Mouse (Mus musculus): ENCODE measurements around the gene Wdpcp. TPM values are rescaled to one million over a fixed set of nuclear protein-coding genes. Genes with fewer than 3 reads are reported as not detected.

Gene Wdpcp
- polyA plus RNA-seq, 1 experiment from 2014 or later: 9.3 TPM

DNA sequence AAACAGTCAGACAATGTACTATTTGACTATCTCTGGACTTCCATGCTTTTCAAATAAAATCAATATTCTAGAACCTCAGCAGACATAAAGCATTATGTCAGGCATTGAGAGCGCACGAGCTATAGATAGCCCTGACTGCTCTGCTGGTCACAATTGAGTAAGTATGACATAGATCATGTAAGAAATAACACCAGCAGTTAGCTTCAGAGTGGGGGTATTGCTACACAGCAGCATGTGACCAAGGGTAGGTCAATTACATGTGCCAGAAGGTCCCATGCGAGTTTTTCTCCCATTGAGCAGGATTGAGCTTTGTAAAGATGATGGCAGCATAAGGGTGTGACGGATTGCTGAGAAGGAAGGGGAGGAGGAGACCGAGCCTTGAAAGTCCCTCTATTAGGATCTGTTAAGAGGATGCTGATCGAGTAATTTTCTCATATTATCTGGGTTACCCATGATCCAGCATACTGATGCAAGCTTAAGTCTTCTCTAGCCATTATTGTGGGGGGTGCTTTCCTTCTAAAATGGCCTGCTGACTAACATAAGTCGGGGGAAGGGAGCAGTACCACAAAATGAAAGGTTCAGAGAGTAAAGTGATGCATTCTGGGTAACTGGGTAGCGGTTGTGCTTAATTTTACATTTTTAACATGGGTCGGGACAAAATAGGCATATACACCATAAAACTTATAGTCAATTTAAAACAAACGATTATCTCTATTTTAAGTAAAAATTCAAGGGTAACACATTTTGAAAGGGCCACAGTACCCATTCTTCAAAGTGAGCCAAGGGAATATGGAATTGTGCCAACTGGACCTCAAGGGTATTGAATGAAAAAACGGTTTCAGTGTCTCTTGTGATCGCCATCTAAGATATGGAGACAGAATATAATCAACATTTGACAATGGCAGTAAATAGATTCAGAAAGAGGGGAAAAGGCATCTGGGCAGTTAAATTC is 21.5 kb upstream of the Wdpcp start:
- Histone ChIP-seq H3K4me1 (no peaks in the 10 kb centered on the region), H3K9ac (no peak overlapping the region), H3K9me3 (no peaks in the 10 kb centered on the region), H3K27ac (no peak overlapping the region), H3K27me3 (no peaks in the 10 kb centered on the region), H3K36me3 (peaks cover 3% of the 10 kb centered on the region; the same call in 1 of the 2 replicates), H3K4me2 (replicated peaks) (no peak overlapping the region), H3K4me3 (no peak overlapping the region)
- 89% methylated on average over 12 of the region's 12 CpGs for WGBS
- ATAC-seq (ENCODE audit: low FRiP score, low read depth): no peak

DNA sequence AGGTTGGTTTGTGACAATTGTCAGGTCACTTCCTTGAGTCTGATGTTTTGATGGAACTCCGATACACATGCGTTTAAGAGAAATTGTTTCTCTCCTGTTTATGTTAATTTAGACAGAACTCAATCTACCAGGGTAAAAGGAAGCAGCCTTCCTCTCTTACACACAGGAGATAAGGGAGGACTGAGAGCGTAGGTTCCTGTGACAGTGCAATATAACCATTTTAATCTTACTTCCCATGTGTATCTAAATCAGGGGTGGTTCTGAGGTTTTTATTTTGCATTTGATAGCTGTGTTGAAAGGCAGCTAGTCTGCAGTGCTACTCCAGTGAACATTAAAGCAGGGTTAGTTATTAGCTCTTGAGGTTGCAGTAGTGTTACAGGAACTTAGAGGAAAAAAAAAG is 20.0 kb upstream of the Wdpcp start:
- Histone ChIP-seq H3K9me3 (no peaks in the 10 kb centered on the region), H3K4me1 (no peaks in the 10 kb centered on the region), H3K9ac (no peak overlapping the region), H3K4me2 (replicated peaks) (no peak overlapping the region), H3K27me3 (no peaks in the 10 kb centered on the region), H3K36me3 (peaks cover 12% of the 10 kb centered on the region), H3K27ac (no peak overlapping the region), H3K4me3 (no peak overlapping the region)
- WGBS: 89% methylated on average over 3 of the region's 3 CpGs
- ATAC-seq (ENCODE audit: low FRiP score, low read depth): no peak

DNA sequence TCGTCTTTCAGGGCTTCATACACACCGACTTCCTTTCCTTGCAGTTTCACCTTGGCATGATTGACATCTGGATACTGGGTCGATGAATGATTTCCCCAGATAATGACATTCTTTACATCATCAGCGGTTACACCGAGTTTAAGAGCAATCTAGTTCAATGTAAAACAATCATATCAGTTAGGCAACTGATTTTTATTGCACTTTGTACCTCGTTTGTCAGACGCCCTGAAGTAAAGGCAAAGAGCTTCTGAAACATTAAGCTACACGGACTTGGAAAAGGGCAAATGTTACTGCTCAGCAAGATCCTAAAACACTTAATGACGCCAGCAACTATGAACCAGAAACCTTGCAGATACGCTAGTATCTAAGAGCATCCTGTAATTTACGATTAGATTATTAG is 12.3 kb upstream of the Wdpcp start:
- 76% methylated on average over 11 of the region's 11 CpGs for WGBS

DNA sequence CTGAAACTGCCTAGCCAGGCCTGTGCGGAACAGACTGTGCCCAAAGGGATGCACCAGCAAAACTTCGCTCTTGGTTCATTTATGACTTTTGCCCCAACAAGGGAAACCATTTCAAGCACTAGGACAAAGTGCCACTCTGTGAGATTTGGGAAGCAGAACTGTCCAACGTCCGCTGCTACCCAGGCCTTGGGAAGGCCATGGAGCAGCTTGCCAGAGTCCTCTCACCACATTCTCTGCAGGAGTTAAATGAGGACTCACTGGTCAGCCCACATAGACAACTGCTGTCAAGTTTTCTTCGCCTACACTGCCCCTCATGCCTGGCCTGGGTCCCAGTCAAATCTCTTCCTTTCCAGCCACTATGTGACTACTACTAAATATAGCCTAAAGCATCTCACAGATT is 10.7 kb upstream of the Wdpcp start:
- Histone ChIP-seq H3K27ac (no peak overlapping the region), H3K4me2 (replicated peaks) (no peak overlapping the region), H3K9me3 (no peaks in the 10 kb centered on the region), H3K36me3 (peaks cover 71% of the 10 kb centered on the region), H3K9ac (no peak overlapping the region), H3K4me3 (no peak overlapping the region), H3K4me1 (peaks cover 2% of the 10 kb centered on the region; the same call in 1 of the 2 replicates), H3K27me3 (no peaks in the 10 kb centered on the region)
- no peak for ATAC-seq (ENCODE audit: low FRiP score, low read depth)
- WGBS: 89% methylated on average over 5 of the region's 5 CpGs

More for the DNA sequence above, 12.3 kb upstream of the Wdpcp start:
- Histone ChIP-seq H3K9me3 (no peaks in the 10 kb centered on the region), H3K9ac (no peak overlapping the region), H3K4me1 (no peaks in the 10 kb centered on the region), H3K4me2 (replicated peaks) (no peak overlapping the region), H3K4me3 (no peak overlapping the region), H3K36me3 (peaks cover 69% of the 10 kb centered on the region), H3K27ac (no peak overlapping the region), H3K27me3 (no peaks in the 10 kb centered on the region)
- ATAC-seq (ENCODE audit: low FRiP score, low read depth): no peak

DNA sequence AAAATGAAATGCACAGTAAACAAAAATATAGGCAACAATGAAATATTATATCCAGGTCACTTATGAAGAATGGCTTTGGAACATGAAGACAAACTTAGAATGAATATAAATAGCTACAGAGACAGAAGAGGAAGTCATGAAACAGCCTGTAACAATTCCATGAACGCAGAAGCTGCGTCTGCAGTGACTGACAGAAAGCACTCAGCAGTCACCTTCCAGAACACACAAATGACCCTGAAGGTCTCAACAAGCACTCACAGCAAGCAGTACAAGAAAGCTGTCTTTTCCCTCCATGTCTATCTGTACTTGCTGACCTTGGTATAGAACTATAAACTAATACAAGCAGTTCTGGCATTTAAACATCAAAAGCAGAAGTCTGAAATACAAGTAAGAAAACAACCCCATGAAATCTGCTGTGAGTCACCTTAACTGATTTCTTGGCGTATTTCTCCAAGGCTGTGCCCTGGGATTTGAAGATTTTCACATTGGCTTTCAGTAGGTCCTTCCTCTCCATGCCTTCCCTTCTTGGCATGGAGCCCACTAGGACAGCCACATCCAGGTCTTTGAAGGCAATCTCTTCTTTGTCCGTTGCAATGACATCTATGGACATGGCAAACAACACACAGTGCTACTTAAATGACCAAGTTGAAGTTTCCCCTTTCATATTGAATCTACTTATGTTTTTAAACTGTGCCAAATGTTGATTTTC is 8.3 kb upstream of the Wdpcp start:
- Histone ChIP-seq H3K4me3 (no peak overlapping the region), H3K9me3 (no peaks in the 10 kb centered on the region), H3K9ac (no peak overlapping the region), H3K27me3 (no peaks in the 10 kb centered on the region), H3K4me1 (peaks cover 9% of the 10 kb centered on the region; the same call in 1 of the 2 replicates), H3K4me2 (replicated peaks) (no peak overlapping the region), H3K27ac (no peak overlapping the region), H3K36me3 (peaks cover 56% of the 10 kb centered on the region)
- 78% methylated on average over 4 of the region's 4 CpGs for WGBS
- ATAC-seq (ENCODE audit: low FRiP score, low read depth): no peak

DNA sequence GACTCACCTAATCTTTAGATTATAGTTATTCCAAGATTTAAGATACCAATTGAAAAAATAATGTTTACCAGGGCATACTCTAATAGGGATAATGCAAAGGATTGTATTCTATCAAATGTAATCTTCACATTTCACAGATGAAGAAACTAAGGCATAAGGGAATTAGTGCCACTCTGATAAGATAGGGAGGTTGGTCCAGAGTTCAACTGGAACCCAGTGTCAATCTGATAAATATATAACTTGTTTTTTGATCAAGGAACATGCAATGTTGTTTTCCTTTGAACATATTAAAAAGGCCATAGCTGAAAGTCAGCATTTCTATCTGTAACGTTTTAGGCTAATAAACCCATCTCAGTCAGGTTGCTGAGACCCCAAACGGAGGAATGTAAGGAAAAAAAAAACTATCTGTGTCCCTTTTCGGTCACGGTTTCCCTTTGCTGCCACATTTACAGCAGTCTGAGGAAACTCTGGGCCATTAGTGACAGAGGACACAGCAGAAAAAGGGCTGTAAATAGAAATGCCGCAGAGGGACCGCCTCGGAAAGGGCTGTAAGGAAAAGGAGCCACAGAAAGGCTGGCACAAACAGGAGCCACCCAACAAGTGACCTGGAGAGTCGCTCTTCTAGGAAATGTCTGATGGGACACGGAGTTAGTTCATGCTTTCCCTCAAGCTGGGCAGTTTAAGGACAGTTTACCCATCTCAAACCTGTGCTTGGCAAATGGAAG is 7.2 kb upstream of the Wdpcp start:
- Histone ChIP-seq H3K27me3 (no peaks in the 10 kb centered on the region), H3K9me3 (no peaks in the 10 kb centered on the region), H3K36me3 (peaks cover 45% of the 10 kb centered on the region), H3K9ac (no peak overlapping the region), H3K27ac (no peak overlapping the region), H3K4me2 (replicated peaks) (no peak overlapping the region), H3K4me3 (no peak overlapping the region), H3K4me1 (peaks cover 16% of the 10 kb centered on the region)
- 90% methylated on average over 9 of the region's 9 CpGs for WGBS
- no peak for ATAC-seq (ENCODE audit: low FRiP score, low read depth)

DNA sequence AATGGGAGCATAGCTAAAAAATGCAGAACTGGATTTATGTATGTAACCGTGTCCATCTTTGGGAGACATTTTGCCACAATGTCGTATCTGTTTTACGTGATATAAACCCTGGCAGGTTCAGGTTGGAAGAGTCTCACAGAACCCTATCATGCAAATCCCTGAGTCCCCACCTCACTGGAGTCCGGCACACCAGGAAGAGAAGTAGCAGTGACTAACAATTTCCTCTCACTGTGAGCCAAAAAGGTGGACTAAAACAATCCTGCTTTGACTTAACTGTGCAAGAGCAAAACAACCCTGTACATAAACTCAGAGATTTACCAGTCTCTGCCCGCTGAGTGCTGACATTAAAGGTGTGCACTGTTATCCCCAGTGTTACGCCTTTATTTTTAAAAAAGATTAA is 5.1 kb upstream of the Wdpcp start:
- Histone ChIP-seq H3K36me3 (peaks cover 28% of the 10 kb centered on the region), H3K9ac (no peak overlapping the region), H3K4me2 (replicated peaks) (no peak overlapping the region), H3K27ac (no peak overlapping the region), H3K4me3 (no peak overlapping the region), H3K27me3 (no peaks in the 10 kb centered on the region), H3K9me3 (no peaks in the 10 kb centered on the region), H3K4me1 (peaks cover 27% of the 10 kb centered on the region)
- 74% methylated on average over 6 of the region's 6 CpGs for WGBS
- no peak for ATAC-seq (ENCODE audit: low FRiP score, low read depth)

DNA sequence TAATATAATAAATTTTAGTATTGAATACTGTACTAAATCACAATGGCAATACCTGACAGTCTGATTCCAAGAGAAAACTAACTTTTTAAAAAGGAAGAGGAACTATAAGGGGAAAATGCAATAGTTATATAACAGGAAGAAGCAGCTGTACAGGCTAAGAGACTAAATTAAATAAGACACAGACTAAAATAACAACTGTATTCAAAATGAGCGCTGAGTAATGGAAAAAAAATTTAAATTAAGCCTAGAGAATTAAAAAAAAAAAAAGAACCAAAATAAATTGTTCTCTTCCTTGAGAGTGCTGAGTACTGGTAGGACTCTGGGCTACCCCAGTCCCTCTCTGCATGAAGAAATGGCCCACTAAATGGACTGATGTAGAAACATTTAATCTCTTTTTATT is 4.3 kb upstream of the Wdpcp start:
- H3K4me1 ChIP-seq: peaks cover 32% of the 10 kb centered on the region
- H3K36me3 ChIP-seq: peaks cover 25% of the 10 kb centered on the region
- H3K4me2 ChIP-seq (replicated peaks): no peak overlapping the region
- H3K27ac ChIP-seq: no peak overlapping the region
- no peak overlapping the region for H3K9ac ChIP-seq
- no peak overlapping the region for H3K4me3 ChIP-seq
- ATAC-seq (ENCODE audit: low FRiP score, low read depth): no peak
- no peaks in the 10 kb centered on the region for H3K9me3 ChIP-seq
- no peaks in the 10 kb centered on the region for H3K27me3 ChIP-seq
- 91% methylated on average over 1 of the region's 1 CpGs for WGBS

DNA sequence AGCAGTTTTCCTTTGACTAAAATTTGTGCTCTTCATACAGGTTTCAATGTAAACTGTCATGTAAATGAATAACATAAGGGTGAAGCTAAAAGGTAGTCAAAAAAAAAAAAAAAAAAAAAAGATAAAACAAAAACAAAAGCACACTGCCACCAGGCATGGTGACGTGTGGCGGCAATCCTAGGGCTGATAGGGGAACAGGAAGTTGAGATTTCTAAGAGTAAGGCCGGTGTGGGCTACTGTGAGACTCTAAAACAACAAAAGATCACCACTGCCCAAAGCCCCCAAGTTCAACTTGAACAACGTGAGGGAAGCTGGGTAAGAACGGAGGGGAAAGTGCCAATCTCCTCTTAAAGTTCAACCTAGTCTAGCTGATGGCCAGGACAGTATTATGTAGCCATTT is 3.0 kb upstream of the Wdpcp start:
- H3K9me3 ChIP-seq: no peaks in the 10 kb centered on the region
- no peak overlapping the region for H3K27ac ChIP-seq
- H3K4me3 ChIP-seq: no peak overlapping the region
- H3K4me2 ChIP-seq (replicated peaks): no peak overlapping the region; the same call in 1 of the 2 replicates
- WGBS: 75% methylated on average over 5 of the region's 5 CpGs
- no peaks in the 10 kb centered on the region for H3K27me3 ChIP-seq
- peaks cover 35% of the 10 kb centered on the region for H3K4me1 ChIP-seq
- peaks cover 14% of the 10 kb centered on the region for H3K36me3 ChIP-seq
- ATAC-seq (ENCODE audit: low FRiP score, low read depth): no peak
- no peak overlapping the region for H3K9ac ChIP-seq

DNA sequence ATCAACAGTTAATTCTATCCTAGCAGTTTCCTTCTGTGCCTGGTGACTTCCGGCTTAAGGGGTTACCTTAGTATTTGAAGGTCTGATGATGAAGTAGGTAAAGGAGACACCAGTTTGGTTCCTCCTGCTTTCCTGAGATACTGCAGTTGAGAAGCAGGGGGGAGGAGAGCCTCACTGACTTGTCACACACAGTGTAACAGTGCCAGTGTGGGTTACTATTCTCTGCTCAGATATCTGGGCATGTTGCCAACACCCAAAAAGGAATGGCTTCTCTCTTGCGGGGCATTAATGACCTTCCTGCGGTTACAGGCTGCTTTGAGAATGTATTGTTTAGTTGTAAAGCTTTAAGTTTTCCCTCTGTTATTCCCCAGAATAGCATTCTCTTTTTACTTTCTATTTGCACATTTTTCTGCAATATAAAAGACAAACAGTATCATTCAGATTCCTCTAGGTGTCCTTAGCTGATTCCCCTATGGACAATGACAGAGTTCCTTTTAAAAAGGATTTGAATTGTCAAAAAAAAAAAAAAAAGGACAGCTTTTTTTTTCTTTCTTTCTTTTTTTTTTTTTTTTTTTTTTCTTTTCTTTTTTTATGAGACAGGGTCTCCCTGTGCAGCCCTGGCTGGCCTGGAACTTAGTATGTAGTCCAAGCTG is 2.5 kb upstream of the Wdpcp start:
- Histone ChIP-seq H3K27me3 (no peaks in the 10 kb centered on the region), H3K4me3 (no peak overlapping the region), H3K36me3 (peaks cover 14% of the 10 kb centered on the region), H3K9me3 (no peaks in the 10 kb centered on the region), H3K4me2 (replicated peaks) (no peak overlapping the region; the same call in 1 of the 2 replicates), H3K27ac (no peak overlapping the region), H3K4me1 (peaks cover 35% of the 10 kb centered on the region), H3K9ac (peak overlapping the region; percentile 51; the same call in 1 of the 2 replicates)
- 33% methylated on average over 3 of the region's 3 CpGs for WGBS
- ATAC-seq (ENCODE audit: low FRiP score, low read depth): no peak

DNA sequence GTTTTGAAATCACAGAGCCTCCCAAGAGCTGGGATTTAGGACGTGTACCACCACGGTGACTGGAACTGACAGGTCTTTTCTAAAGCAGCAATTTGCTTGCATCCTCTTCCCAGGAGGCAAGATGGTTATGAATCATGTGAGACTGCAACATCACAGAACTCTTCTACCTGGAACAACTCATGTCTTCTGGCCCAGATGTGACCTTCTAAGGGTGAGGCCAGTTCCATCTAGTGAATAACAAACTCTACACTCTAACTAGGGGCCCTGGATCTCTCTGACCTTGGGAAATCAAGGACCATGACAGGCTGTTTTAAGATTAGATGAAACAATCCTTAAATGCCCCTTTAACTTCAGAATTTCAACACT is 1.9 kb upstream of the Wdpcp start:
- H3K27me3 ChIP-seq: no peaks in the 10 kb centered on the region
- H3K4me3 ChIP-seq: no peak overlapping the region; the same call in 1 of the 2 replicates
- no peaks in the 10 kb centered on the region for H3K9me3 ChIP-seq
- peaks cover 11% of the 10 kb centered on the region for H3K36me3 ChIP-seq
- H3K4me2 ChIP-seq (replicated peaks): peak overlapping the region; percentile 38
- no peak overlapping the region for H3K27ac ChIP-seq
- WGBS: 69% methylated on average over 2 of the region's 2 CpGs
- peaks cover 35% of the 10 kb centered on the region for H3K4me1 ChIP-seq
- H3K9ac ChIP-seq: peak overlapping the region; percentile 51
- no peak for ATAC-seq (ENCODE audit: low FRiP score, low read depth)

Measured in limb, embryonic 13.5 days (tissue).